Mouse (Mus musculus): Measurements from ENCODE around the gene Ifnab. TPM values are rescaled to one million over a fixed set of nuclear protein-coding genes. Genes with fewer than 3 reads are reported as not detected.

Ifnab gene
- polyA plus RNA-seq, 1 experiment from 2014 or later = not detected

DNA sequence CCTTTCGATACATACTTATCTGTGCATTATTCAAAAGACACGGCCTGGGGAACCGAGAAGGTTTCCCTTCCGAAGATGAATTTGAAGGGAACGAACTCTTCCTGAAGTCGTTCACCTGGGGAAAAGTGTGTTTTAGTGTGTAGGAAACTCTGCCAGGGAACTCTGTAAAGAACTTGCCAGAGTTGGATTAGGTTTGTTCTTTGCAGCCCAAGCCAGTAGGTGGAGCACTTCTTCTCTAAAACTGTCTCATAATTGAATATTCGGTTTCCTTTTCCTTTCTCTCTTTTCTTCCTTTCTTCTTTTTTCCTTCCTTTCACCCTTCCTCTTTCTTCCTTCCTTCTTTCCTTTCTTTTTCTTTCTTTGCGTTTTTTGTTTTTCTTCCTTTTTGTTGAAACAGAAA, 10.8 kb downstream of the Ifnab start:
- DNase-seq (ENCODE audit: low spot score) = peak; percentile 26

DNA sequence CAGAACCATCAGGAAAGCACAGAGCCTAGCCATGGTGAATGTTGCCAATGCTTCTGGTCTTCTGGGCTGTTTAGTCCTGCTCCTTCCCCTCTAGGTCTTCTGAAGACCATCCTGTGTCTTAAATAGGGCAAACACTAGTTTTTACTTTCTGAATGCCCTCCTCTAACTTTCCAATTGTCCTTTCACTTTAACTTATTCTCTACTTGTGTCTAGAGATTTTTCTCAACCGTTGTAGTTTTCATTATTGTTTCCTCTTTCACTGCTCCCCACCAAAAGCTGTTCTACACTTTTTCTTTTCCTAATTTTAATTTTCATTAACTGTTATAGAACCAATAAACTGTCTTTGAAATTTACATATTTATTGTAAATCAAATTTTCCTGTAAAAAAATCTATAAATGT, 14.3 kb downstream of the Ifnab start, which contains the start of gene Ifna16:
Ifna16 (minus strand) TSS at position 101 of the 400 bp plus-strand sequence.
- DNase-seq (ENCODE audit: low spot score) = no peak

DNA sequence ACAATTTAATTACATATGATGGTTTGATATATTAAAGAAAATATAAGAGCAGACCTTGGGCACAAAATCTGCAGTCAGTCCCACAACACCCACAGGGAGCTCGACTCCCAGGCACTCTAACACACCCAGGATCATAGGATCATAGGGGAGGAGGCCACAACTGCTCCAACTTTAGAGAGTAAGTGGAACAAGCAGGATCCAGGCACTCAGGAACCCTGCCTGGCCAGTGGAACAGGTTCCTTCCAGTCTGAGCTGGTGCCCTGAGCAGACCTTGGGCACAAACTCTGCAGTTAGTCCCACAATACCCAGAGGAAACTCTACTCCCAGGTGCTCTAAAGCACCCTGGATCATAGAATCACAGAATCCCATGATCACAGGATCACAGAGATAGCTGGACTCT, 35.7 kb downstream of the Ifnab start:
- DNase-seq (ENCODE audit: low spot score) = no peak

DNA sequence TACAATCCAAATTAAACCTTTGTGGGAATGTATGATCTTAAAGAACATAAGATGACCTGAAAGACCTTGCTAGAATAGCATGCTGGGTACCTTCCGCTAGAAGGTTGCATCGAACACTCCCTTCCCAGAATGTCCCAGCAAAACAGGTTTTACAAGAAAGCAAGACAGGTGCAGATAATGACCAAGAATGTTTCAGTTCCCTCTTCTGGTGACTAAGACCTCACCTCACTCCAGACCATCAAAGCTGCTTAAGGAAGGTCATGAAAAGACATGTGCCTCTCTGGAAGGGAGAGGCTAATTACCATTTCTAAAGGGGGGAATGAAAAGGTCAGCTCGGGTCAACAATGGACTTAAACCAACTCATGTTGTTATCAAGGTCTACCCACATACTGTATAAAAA, 37.5 kb downstream of the Ifnab start:
- no peak for DNase-seq (ENCODE audit: low spot score)

DNA sequence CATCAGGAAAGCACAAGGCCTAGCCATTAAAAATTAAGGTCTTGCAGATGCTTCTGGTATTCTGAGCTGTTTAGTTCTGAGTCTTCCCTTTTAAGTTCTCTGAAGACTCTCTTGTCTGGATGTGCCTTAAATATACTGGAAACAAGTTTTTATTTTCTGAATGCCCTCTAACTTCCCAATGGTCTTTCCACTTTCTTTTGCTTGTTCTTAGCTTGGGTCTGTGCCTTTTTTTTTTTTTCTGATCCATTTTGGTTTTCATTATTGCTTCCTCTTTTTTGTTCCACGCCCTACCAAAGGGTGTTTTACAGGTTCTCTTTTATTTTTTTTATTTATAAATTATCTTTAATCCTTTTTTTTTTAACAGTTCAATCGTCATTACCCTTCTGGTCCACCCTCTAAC, 46.8 kb downstream of the Ifnab start, which contains the start of gene Ifna13:
Ifna13 (minus strand) TSS at position 101 of the 400 bp plus-strand sequence.
- no peak for DNase-seq (ENCODE audit: low spot score)

DNA sequence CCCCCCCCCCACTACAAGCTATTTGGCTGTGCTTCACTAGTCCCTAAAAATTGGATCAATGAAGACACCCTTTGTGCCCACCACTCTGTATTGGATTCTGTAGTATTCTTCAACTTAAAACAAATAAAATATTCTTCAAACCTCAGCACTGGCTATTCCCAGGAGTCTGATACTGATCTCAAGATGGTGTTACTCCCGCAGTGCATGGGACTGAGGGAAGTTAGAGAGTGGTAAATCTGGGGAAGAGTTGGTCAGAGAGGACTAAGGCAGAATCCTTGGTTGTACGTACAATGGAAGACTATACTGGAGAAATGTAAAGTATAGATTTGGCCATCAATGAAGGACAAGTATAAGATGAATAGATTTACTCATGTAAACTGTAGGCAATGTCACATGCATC, 48.6 kb downstream of the Ifnab start:
- DNase-seq (ENCODE audit: low spot score) = no peak

DNA sequence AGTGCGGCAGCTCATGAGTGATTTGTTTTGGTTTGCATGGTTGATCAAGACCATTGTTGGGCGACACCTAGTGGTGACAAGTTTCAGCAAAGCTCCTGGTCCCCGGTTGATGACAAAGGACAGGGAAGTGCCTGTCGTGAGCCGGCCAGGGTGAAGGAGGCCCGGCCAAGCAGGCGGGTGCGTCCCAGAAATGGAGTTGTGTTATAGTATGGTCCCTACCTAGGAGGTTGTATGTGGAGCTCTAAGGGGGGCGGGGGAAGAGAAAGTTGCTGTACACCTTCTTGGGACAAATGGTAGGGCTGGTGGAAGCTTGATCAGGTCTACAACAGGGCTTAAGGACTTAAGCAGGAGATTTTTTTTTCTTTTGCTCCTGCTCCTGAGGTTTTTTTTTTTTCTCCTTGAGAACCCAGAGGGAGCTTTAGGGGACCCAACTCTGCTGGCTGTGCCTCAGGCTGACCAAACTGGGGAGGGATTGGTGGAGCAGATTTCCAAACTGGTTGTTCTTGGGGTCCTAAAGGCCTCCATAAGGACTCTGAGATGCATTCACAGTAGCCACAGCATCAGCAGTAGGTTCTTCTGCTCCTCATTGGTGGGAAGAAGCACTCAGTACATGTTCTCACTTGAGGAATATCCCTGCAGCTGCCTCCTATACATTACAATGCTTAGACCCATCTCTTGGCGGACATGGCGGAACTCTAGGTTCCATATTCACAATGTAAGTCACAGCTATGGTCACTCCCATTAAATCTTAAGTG, 49.9 kb downstream of the Ifnab start:
- peak; percentile 95 for DNase-seq (ENCODE audit: low spot score)

DNA sequence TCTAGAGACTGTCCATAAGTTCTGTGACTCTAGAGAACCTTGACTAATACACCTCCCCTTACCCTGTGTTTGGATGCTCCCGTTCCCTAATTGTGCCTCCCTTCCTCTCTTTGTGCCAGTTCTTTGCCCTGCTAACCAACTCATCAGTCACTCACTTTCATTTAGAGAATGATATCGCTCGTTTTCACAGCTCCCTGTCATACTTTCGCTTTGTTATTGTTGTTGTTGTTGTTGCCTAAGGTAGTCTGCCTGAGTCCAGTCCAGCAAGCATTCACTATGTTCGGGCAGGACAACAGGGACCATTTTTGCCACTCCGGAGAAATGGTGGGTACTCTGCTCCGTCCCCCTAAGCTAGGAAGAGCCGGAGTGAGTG, 50.5 kb downstream of the Ifnab start:
- DNase-seq (ENCODE audit: low spot score) = no peak

Other genes with a start within 250 kb of the Ifnab start
- not detected in 2 replicates for gene Ifnb1, start 168.6 kb downstream of the Ifnab start, polyA plus RNA-seq (2015; fragmentation: Nextera tagmentation; extraction: Ambion mirVana)
- gene Ifna15, start 133.1 kb downstream of the Ifnab start, polyA plus RNA-seq (2015; fragmentation: Nextera tagmentation; extraction: Ambion mirVana) = not detected in 2 replicates
- not detected in 2 replicates for gene Ifna14, start 119.6 kb downstream of the Ifnab start, polyA plus RNA-seq (2015; fragmentation: Nextera tagmentation; extraction: Ambion mirVana)
- gene Ifna9, start 99.0 kb downstream of the Ifnab start, polyA plus RNA-seq (2015; fragmentation: Nextera tagmentation; extraction: Ambion mirVana) = 0.24 TPM in 1 of 2 replicates, not detected in the other
- not detected in 2 replicates for gene Ifna12, start 88.0 kb downstream of the Ifnab start, polyA plus RNA-seq (2015; fragmentation: Nextera tagmentation; extraction: Ambion mirVana)
- gene C87499, start 56.9 kb downstream of the Ifnab start, polyA plus RNA-seq (2015; fragmentation: Nextera tagmentation; extraction: Ambion mirVana) = not detected in 2 replicates
- not detected in 2 replicates for gene Ifna13, start 46.9 kb downstream of the Ifnab start, polyA plus RNA-seq (2015; fragmentation: Nextera tagmentation; extraction: Ambion mirVana)
- gene Ifna16, start 14.4 kb downstream of the Ifnab start, polyA plus RNA-seq (2015; fragmentation: Nextera tagmentation; extraction: Ambion mirVana) = not detected in 2 replicates
- gene Ifna2, start 7.4 kb downstream of the Ifnab start, polyA plus RNA-seq (2015; fragmentation: Nextera tagmentation; extraction: Ambion mirVana) = not detected in 2 replicates
- 0.63 and 0.85 TPM in 2 replicates for gene Gm26566, start 30.4 kb upstream of the Ifnab start, polyA plus RNA-seq (2015; fragmentation: Nextera tagmentation; extraction: Ambion mirVana)
- gene Klhl9, start 31.1 kb upstream of the Ifnab start, polyA plus RNA-seq (2015; fragmentation: Nextera tagmentation; extraction: Ambion mirVana) = 55.8 and 59.5 TPM in 2 replicates
- not detected in 2 replicates for gene Gm13271, start 63.5 kb upstream of the Ifnab start, polyA plus RNA-seq (2015; fragmentation: Nextera tagmentation; extraction: Ambion mirVana)
- gene Gm13283, start 68.8 kb upstream of the Ifnab start, polyA plus RNA-seq (2015; fragmentation: Nextera tagmentation; extraction: Ambion mirVana) = 0.33 and 0.37 TPM in 2 replicates
- gene Gm13290, start 82.5 kb upstream of the Ifnab start, polyA plus RNA-seq (2015; fragmentation: Nextera tagmentation; extraction: Ambion mirVana) = 0.18 and 0.36 TPM in 2 replicates
- not detected in 2 replicates for gene Gm13289, start 85.6 kb upstream of the Ifnab start, polyA plus RNA-seq (2015; fragmentation: Nextera tagmentation; extraction: Ambion mirVana)
- gene Gm13272, start 88.5 kb upstream of the Ifnab start, polyA plus RNA-seq (2015; fragmentation: Nextera tagmentation; extraction: Ambion mirVana) = not detected in 2 replicates
- 0.23 and 0.31 TPM in 2 replicates for gene Ifnz, start 90.8 kb upstream of the Ifnab start, polyA plus RNA-seq (2015; fragmentation: Nextera tagmentation; extraction: Ambion mirVana)
- not detected in 2 replicates for gene Gm13276, start 94.3 kb upstream of the Ifnab start, polyA plus RNA-seq (2015; fragmentation: Nextera tagmentation; extraction: Ambion mirVana)
- gene Gm13277, start 97.3 kb upstream of the Ifnab start, polyA plus RNA-seq (2015; fragmentation: Nextera tagmentation; extraction: Ambion mirVana) = not detected in 2 replicates
- not detected in 2 replicates for gene Gm13278, start 100.2 kb upstream of the Ifnab start, polyA plus RNA-seq (2015; fragmentation: Nextera tagmentation; extraction: Ambion mirVana)
- not detected in 2 replicates for gene Gm13275, start 103.1 kb upstream of the Ifnab start, polyA plus RNA-seq (2015; fragmentation: Nextera tagmentation; extraction: Ambion mirVana)
- not detected in 2 replicates for gene Gm13279, start 106.0 kb upstream of the Ifnab start, polyA plus RNA-seq (2015; fragmentation: Nextera tagmentation; extraction: Ambion mirVana)
- gene Gm13285, start 108.3 kb upstream of the Ifnab start, polyA plus RNA-seq (2015; fragmentation: Nextera tagmentation; extraction: Ambion mirVana) = 0.64 and 1.4 TPM in 2 replicates
- gene Gm13287, start 111.9 kb upstream of the Ifnab start, polyA plus RNA-seq (2015; fragmentation: Nextera tagmentation; extraction: Ambion mirVana) = not detected in 2 replicates
- not detected in 2 replicates for gene Gm13288, start 114.2 kb upstream of the Ifnab start, polyA plus RNA-seq (2015; fragmentation: Nextera tagmentation; extraction: Ambion mirVana)
- not detected in 2 replicates for gene Ifna7, start 124.9 kb upstream of the Ifnab start, polyA plus RNA-seq (2015; fragmentation: Nextera tagmentation; extraction: Ambion mirVana)
- not detected in 2 replicates for gene Ifna11, start 128.6 kb upstream of the Ifnab start, polyA plus RNA-seq (2015; fragmentation: Nextera tagmentation; extraction: Ambion mirVana)
- gene Ifna6, start 136.1 kb upstream of the Ifnab start, polyA plus RNA-seq (2015; fragmentation: Nextera tagmentation; extraction: Ambion mirVana) = not detected in 2 replicates
- not detected in 2 replicates for gene Ifna5, start 144.2 kb upstream of the Ifnab start, polyA plus RNA-seq (2015; fragmentation: Nextera tagmentation; extraction: Ambion mirVana)
- gene Ifna4, start 150.5 kb upstream of the Ifnab start, polyA plus RNA-seq (2015; fragmentation: Nextera tagmentation; extraction: Ambion mirVana) = not detected in 2 replicates
- gene Ifna1, start 158.7 kb upstream of the Ifnab start, polyA plus RNA-seq (2015; fragmentation: Nextera tagmentation; extraction: Ambion mirVana) = not detected in 2 replicates
- not detected in 2 replicates for gene Ifne, start 188.8 kb upstream of the Ifnab start, polyA plus RNA-seq (2015; fragmentation: Nextera tagmentation; extraction: Ambion mirVana)